Mouse (Mus musculus) liver, embryonic 14.5 days (tissue): Measurements from ENCODE around the gene Fam71d. TPM values are rescaled to one million over a fixed set of nuclear protein-coding genes. Genes with fewer than 3 reads are reported as not detected.

Experiments used
- ATAC-seq: fragments of 200-750 bp; cut with Nextera tagmentation; 2 replicates; pipeline ENCODE4 v1.8.0; 2017; ENCODE audit warnings: moderate number of reproducible peaks, mild to moderate bottlenecking, moderate library complexity; ENCODE audit not compliant: insufficient read depth
- DNase-seq, 3 experiments: peaks; one replicate each; pipeline ENCODE4 v3.0.0-alpha.2; 2012 to 2013; ENCODE audit warnings: low read depth in 3 of 3, low spot score in 3 of 3
- H3K27ac ChIP-seq: fragments of 300-500 bp; sonication (generic); 2 replicates; pipeline ENCODE4 v1.5.1; 2014; ENCODE audit warnings: moderate library complexity, mild to moderate bottlenecking, control low read depth, inconsistent platforms
- H3K27me3 ChIP-seq: fragments of 300-500 bp; sonication (generic); 2 replicates; pipeline ENCODE4 v1.6.1; 2014; ENCODE audit warnings: mild to moderate bottlenecking, low read length, moderate library complexity; ENCODE audit not compliant: control insufficient read depth, insufficient read depth
- H3K36me3 ChIP-seq: fragments of 300-500 bp; sonication (generic); replicated peaks from 2 replicates; pipeline ENCODE4 v1.6.1; 2014; ENCODE audit warnings: low read depth; ENCODE audit not compliant: control insufficient read depth, insufficient read depth
- H3K4me1 ChIP-seq, 2 experiments: fragments of 200-500 bp in 1 of 2; fragments of 300-500 bp in 1 of 2; sonication (generic) in 1 of 2; replicated peaks; 2 replicates each; pipeline ENCODE4 v1.6.1; 2012 to 2014; ENCODE audit warnings: antibody characterized with exemption in 1 of 2, inconsistent platforms in 1 of 2, low read length in 1 of 2; ENCODE audit not compliant: control insufficient read depth in 2 of 2, insufficient read depth in 2 of 2
- H3K4me2 ChIP-seq: fragments of 300-500 bp; sonication (generic); 2 replicates; pipeline ENCODE4 v1.6.1; 2014; ENCODE audit warnings: low read depth, mild to moderate bottlenecking, control low read depth, moderate library complexity
- H3K4me3 ChIP-seq, 2 experiments: fragments of 200-500 bp in 1 of 2; fragments of 300-500 bp in 1 of 2; sonication (generic) in 1 of 2; 2 replicates each; pipeline ENCODE4 v1.5.1; 2012 to 2014; ENCODE audit warnings: low read depth in 2 of 2, low read length in 2 of 2, mild to moderate bottlenecking in 2 of 2, control low read depth in 1 of 2, inconsistent platforms in 1 of 2, moderate library complexity in 1 of 2; ENCODE audit not compliant: insufficient read depth in 1 of 2
- H3K9ac ChIP-seq: fragments of 300-500 bp; sonication (generic); replicated peaks from 2 replicates; pipeline ENCODE4 v1.6.1; 2014; ENCODE audit warnings: mild to moderate bottlenecking, control low read depth, moderate library complexity
- H3K9me3 ChIP-seq: fragments of 300-500 bp; sonication (generic); 2 replicates; pipeline ENCODE4 v1.6.1; 2016; ENCODE audit warnings: low read length, mixed read lengths; ENCODE audit not compliant: control insufficient read depth
- CTCF ChIP-seq: IDR thresholded peaks from 2 replicates; pipeline ENCODE4 v1.5.1; 2016; ENCODE audit warnings: antibody characterized with exemption, low read depth, control low read depth
- EP300 ChIP-seq: IDR thresholded peaks from 2 replicates; pipeline ENCODE4 v1.6.1; 2016; ENCODE audit warnings: antibody characterized with exemption, low read depth
- WGBS: fragments of 180-500 bp; shearing (Covaris S2); extraction: QIAGEN DNeasy Blood & Tissue Kit; methylation state at CpG from one replicate; pipeline ENCODE4 v1.1.7; 2014; ENCODE audit not compliant: insufficient replicate concordance; 5-methylcytosine and 5-hydroxymethylcytosine counted together
- polyA plus RNA-seq, 2 experiments: library from polyadenylated mRNA; depleted of rRNA in 1 of 2; stranded (reverse) in 1 of 2; unstranded in 1 of 2; fragments of >200 nt; fragmentation: Nextera tagmentation in 1 of 2; extraction: Ambion mirVana in 1 of 2; gene quantifications; 2 replicates each; pipeline versions ENCODE4 v1.2.1 to v1.2.3; 2012 to 2014

Gene Fam71d
- polyA plus RNA-seq, 2 experiments, result not detected

- WGBS, result 59% methylated on average over 6 of the region's 6 CpGs
- no peak overlapping the region for H3K4me2 ChIP-seq
- H3K36me3 ChIP-seq, result no peaks in the 10 kb centered on the region
- no peak overlapping the region for H3K4me3 ChIP-seq
- H3K4me1 ChIP-seq, result peaks cover 0 to 5% of the 10 kb centered on the region in 2 experiments; a peak in 1 of 4 replicates
- H3K27ac ChIP-seq, result no peak overlapping the region
- H3K27me3 ChIP-seq, result no peaks in the 10 kb centered on the region
- H3K9me3 ChIP-seq, result no peaks in the 10 kb centered on the region
- no peak for DNase-seq
- no peak overlapping the region for H3K9ac ChIP-seq
- TF ChIP-seq CTCF, result no peak
- TF ChIP-seq EP300, result no peak
- no peak for ATAC-seq
Observed at GRCm38 (mm10) chr12:78746226-78746625, 54.9 kb downstream of the Fam71d start.

DNA sequence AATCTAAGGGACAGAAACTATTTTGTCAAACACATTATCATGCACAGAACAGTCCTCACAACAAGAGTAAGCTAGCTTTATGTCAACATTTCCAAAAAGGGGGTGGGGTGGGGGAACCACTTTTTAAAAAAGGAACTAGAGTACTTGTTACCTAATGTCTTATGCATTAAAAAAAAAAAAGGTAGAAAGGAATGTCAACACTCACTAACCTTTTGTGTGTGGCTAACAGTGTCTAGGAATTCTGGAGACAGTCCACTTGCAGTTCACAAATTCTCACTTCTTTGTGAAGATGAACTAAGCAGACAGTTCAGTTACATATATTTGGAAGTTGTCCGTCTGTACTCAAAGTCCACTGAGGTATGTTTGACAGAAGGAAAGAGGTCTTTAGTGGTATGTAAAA, 56.1 kb downstream of the Fam71d start:
- no peak for DNase-seq
- no peaks in the 10 kb centered on the region for H3K9me3 ChIP-seq
- no peak overlapping the region for H3K27ac ChIP-seq
- no peak overlapping the region for H3K9ac ChIP-seq
- TF ChIP-seq CTCF, result no peak
- TF ChIP-seq EP300, result no peak
- 38% methylated on average over 1 of the region's 1 CpGs for WGBS
- H3K4me3 ChIP-seq, result peak overlapping the region in 1 of 2 experiments; percentile 66; a peak in 2 of 4 replicates
- no peak for ATAC-seq
- peak overlapping the region; percentile 100 for H3K4me2 ChIP-seq
- no peaks in the 10 kb centered on the region for H3K27me3 ChIP-seq
- H3K4me1 ChIP-seq, result peaks cover 0 to 5% of the 10 kb centered on the region in 2 experiments; a peak in 1 of 4 replicates
- H3K36me3 ChIP-seq, result no peaks in the 10 kb centered on the region

GRCm38 (mm10) chr12:78748113-78748512, 56.8 kb downstream of the Fam71d start:
- Histone ChIP-seq H3K4me2 (peak overlapping the region; percentile 100), H3K9me3 (no peaks in the 10 kb centered on the region), H3K4me1 (peaks cover 0 to 5% of the 10 kb centered on the region in 2 experiments; a peak in 1 of 4 replicates), H3K27ac (peak overlapping the region; percentile 12), H3K27me3 (no peaks in the 10 kb centered on the region), H3K4me3 (peak overlapping the region; percentile 64 to 66), H3K9ac (peak overlapping the region; percentile 73), H3K36me3 (no peaks in the 10 kb centered on the region)
- ATAC-seq (peak; percentile 47; the same call in 1 of the 2 replicates), DNase-seq (peak; percentile 14 to 32 (median 26))
- TF ChIP-seq EP300 (no peak), CTCF (no peak)
- 2% methylated on average over 10 of the region's 10 CpGs for WGBS

GRCm38 (mm10) chr12:78748557-78749377, 57.4 kb downstream of the Fam71d start, which contains the start of gene Mpp5:
Mpp5 (plus strand) TSS chr12:78748907.
- 0% methylated on average over 86 of the region's 98 CpGs for WGBS
- TF ChIP-seq EP300 (no peak), CTCF (no peak)
- peak within 1 kb of the TSS; percentile 73 for H3K9ac ChIP-seq
- peak within 1 kb of the TSS; percentile 100 for H3K4me2 ChIP-seq
- no peaks in the 10 kb centered on the region for H3K9me3 ChIP-seq
- peak within 1 kb of the TSS; percentile 66 to 81 for H3K4me3 ChIP-seq
- peaks cover 0 to 5% of the 10 kb centered on the region in 2 experiments; a peak in 1 of 4 replicates for H3K4me1 ChIP-seq
- H3K36me3 ChIP-seq, result no peaks in the 10 kb centered on the region
- ATAC-seq (peak; percentile 99), DNase-seq (peak; percentile 91 to 94 (median 93))
- H3K27ac ChIP-seq, result peak within 1 kb of the TSS; percentile 12
- H3K27me3 ChIP-seq, result no peaks in the 10 kb centered on the region

- ATAC-seq, result peak; percentile 26
- under 1% methylated on average over 25 of the region's 25 CpGs for WGBS
- TF ChIP-seq CTCF, result no peak
- no peak for TF ChIP-seq EP300
Observed at GRCm38 (mm10) chr12:78749378-78749801, 58.1 kb downstream of the Fam71d start.

More at GRCm38 (mm10) chr12:78749378-78749801, 58.1 kb downstream of the Fam71d start:
- Histone ChIP-seq H3K4me1 (peaks cover 0 to 5% of the 10 kb centered on the region in 2 experiments; a peak in 1 of 4 replicates), H3K36me3 (no peaks in the 10 kb centered on the region), H3K4me2 (peak overlapping the region; percentile 64), H3K9me3 (no peaks in the 10 kb centered on the region), H3K27ac (peak overlapping the region; percentile 12; the same call in 1 of the 2 replicates), H3K27me3 (no peaks in the 10 kb centered on the region), H3K4me3 (peak overlapping the region; percentile 66 to 81), H3K9ac (peak overlapping the region; percentile 70)
- DNase-seq, result peak; percentile 23 to 35 (median 26)
